Mouse (Mus musculus) hindbrain, postnatal 0 days (tissue): Measurements from ENCODE around the gene Cald1. TPM values are rescaled to one million over a fixed set of nuclear protein-coding genes. Genes with fewer than 3 reads are reported as not detected.
A peak's percentile ranks its signal among the peaks of the same experiment; 100 is the strongest.

Experiments used
- ATAC-seq: fragments of 200-750 bp; cut with Nextera tagmentation; 2 replicates; pipeline ENCODE4 v1.8.0; 2017; ENCODE audit warnings: mild to moderate bottlenecking, moderate TSS enrichment, moderate library complexity
- DNase-seq: peaks from one replicate; pipeline ENCODE4 v3.0.0-alpha.2; 2015; ENCODE audit warnings: low spot score
- H3K27ac ChIP-seq: fragments of 300-500 bp; sonication (generic); 2 replicates; pipeline ENCODE4 v1.5.1; 2014; ENCODE audit warnings: mild to moderate bottlenecking
- H3K27me3 ChIP-seq: fragments of 300-500 bp; sonication (generic); 2 replicates; pipeline ENCODE4 v1.6.1; 2014; ENCODE audit warnings: low read length, mixed read lengths; ENCODE audit not compliant: insufficient read depth
- H3K36me3 ChIP-seq: fragments of 300-500 bp; sonication (generic); 2 replicates; pipeline ENCODE4 v1.6.1; 2014; ENCODE audit warnings: low read length, mixed read lengths; ENCODE audit not compliant: insufficient read depth
- H3K4me1 ChIP-seq: fragments of 300-500 bp; sonication (generic); 2 replicates; pipeline ENCODE4 v1.6.1; 2014; ENCODE audit warnings: antibody characterized with exemption, low read length, mixed read lengths; ENCODE audit not compliant: insufficient read depth
- H3K4me2 ChIP-seq: fragments of 300-500 bp; sonication (generic); 2 replicates; pipeline ENCODE4 v1.6.1; 2014; ENCODE audit warnings: low read depth, mild to moderate bottlenecking, low read length, moderate library complexity, mixed read lengths
- H3K4me3 ChIP-seq: fragments of 300-500 bp; sonication (generic); 2 replicates; pipeline ENCODE4 v1.5.1; 2014; ENCODE audit warnings: low read length
- H3K9ac ChIP-seq: fragments of 300-500 bp; sonication (generic); replicated peaks from 2 replicates; pipeline ENCODE4 v1.6.1; 2014; ENCODE audit warnings: mild to moderate bottlenecking, low read length, moderate library complexity, mixed read lengths
- H3K9me3 ChIP-seq: fragments of 300-500 bp; sonication (generic); 2 replicates; pipeline ENCODE4 v1.6.1; 2016; ENCODE audit warnings: low read length, mixed read lengths
- CTCF ChIP-seq: IDR thresholded peaks from 2 replicates; pipeline ENCODE4 v1.5.1; 2016; ENCODE audit warnings: antibody characterized with exemption, control low read depth, low read depth
- WGBS: fragments of 180-500 bp; shearing (Covaris S2); extraction: QIAGEN DNeasy Blood & Tissue Kit; methylation state at CpG from one replicate; pipeline ENCODE4 v1.1.7; 2014; 5-methylcytosine and 5-hydroxymethylcytosine counted together
- polyA plus RNA-seq: library from polyadenylated mRNA; unstranded; fragments of >200 nt; fragmentation: Nextera tagmentation; extraction: Ambion mirVana; gene quantifications from 2 replicates; pipeline ENCODE4 v1.2.1, GENCODE M21; 2015
- total RNA-seq: library from RNA; depleted of rRNA; stranded (reverse); fragments of >200 nt; gene quantifications from 2 replicates; pipeline ENCODE4 v1.2.3, GENCODE M21; 2014

The Cald1 gene
- total and polyA plus RNA-seq, 2 experiments from 2014 or later, result 27.6 to 59.0 TPM

DNA sequence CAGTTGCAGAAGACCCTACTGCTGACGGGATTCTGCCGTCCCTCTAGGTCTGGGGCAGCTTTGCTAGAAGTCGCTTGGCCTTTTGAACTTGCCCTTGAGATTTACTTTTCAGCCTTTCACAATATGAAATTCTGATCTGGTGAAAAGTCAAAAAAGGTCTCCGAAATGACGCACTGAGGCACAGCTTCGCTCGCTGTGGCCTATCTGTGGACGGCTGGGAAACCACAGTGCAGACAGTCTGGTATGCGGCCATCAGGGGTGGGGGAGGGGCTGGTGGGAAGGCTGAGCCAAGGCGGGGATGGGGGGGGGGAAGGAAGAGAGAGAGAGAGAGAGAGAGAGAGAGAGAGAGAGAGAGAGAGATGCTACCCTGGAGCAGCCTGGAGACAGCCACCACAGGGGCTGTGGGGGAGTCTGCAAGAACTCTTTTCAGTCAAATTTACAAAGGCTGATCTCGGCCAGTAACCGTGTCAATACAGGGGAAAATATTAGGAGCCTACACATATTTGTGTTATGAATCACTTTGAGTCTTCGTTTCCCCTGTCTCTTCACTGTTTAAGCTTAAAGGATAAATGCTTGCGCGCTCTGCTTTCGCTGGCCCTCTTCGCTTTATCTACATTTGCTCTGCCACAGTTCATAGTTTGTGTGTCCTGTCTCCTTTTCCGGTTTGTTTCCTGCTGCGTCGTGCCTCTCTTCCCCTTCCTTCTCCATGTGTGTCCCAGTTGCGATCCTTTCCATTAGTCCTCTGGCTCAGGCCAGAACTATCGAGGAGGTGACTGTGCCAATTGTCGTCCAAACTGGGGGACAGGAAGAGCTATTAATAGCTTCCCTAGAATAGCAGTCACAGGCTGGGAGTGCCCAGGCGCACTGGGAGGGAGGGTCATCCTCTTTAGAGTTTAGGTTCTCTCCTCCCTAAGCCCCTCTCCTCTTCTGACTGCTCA lies 11.9 kb downstream of the Cald1 start:
- H3K27ac ChIP-seq, result 0 out of 2 replicates have a peak overlapping the region, but pooled peaks have one; percentile 11
- H3K4me1 ChIP-seq, result no peaks in the 10 kb centered on the region
- H3K27me3 ChIP-seq, result no peaks in the 10 kb centered on the region
- DNase-seq, result peak; percentile 22
- no peaks in the 10 kb centered on the region for H3K36me3 ChIP-seq
- WGBS, result 38% methylated on average over 24 of the region's 24 CpGs
- no peak overlapping the region for H3K9ac ChIP-seq
- H3K4me3 ChIP-seq, result no peak overlapping the region
- H3K9me3 ChIP-seq, result no peaks in the 10 kb centered on the region
- ATAC-seq, result 0 out of 2 replicates have a peak, but pooled peaks have one; percentile 32
- H3K4me2 ChIP-seq, result peak overlapping the region; percentile 35
- no peak for TF ChIP-seq CTCF

DNA sequence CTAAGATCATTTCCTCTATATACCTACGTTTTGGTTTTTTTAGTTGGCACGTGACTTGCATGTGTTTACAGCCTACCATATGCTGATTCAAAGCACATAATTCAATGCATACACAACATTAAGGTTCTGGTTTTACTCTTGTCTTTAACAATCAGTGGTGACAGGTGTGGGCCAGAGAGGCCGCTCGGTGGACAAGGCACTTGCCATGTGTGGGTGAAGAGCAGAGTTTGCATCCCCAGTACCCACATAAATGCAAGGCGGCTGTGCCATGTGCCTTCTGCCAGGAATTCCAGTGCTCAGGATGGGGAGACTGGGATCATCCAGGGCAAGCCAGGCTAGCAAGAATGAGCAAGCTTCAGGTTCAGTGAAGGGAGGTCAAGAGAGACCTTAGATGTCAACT lies 14.8 kb downstream of the Cald1 start:
- 94% methylated on average over 5 of the region's 5 CpGs for WGBS
- Histone ChIP-seq H3K4me1 (no peaks in the 10 kb centered on the region), H3K27ac (no peak overlapping the region), H3K9me3 (no peaks in the 10 kb centered on the region), H3K36me3 (no peaks in the 10 kb centered on the region), H3K9ac (no peak overlapping the region), H3K4me2 (no peak overlapping the region), H3K27me3 (no peaks in the 10 kb centered on the region), H3K4me3 (no peak overlapping the region)
- no peak for ATAC-seq
- no peak for TF ChIP-seq CTCF
- DNase-seq, result no peak

DNA sequence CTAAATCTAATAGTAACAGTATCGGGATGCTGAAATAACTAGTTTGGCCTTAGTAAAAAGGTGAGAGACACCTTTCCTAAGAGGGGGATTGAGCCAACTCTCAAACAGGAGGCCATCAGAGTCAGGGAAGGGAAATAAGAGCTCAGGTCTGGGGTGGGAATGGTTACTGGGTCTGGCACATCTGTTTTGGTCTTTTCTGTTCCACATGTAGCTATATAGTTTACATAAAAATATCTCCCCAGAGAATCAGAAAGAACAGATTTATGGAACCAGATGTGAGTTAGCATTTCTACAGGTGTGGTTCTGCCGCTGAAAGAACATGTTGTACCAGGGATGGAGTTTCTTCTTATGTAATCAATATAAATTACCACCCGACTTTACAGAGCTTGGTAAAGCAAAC lies 17.1 kb downstream of the Cald1 start:
- Histone ChIP-seq H3K36me3 (no peaks in the 10 kb centered on the region), H3K4me3 (no peak overlapping the region), H3K4me1 (no peaks in the 10 kb centered on the region), H3K27me3 (no peaks in the 10 kb centered on the region), H3K27ac (no peak overlapping the region), H3K9ac (no peak overlapping the region), H3K9me3 (no peaks in the 10 kb centered on the region), H3K4me2 (no peak overlapping the region)
- TF ChIP-seq CTCF, result no peak
- ATAC-seq, result no peak
- DNase-seq, result no peak
- 94% methylated on average over 3 of the region's 3 CpGs for WGBS

DNA sequence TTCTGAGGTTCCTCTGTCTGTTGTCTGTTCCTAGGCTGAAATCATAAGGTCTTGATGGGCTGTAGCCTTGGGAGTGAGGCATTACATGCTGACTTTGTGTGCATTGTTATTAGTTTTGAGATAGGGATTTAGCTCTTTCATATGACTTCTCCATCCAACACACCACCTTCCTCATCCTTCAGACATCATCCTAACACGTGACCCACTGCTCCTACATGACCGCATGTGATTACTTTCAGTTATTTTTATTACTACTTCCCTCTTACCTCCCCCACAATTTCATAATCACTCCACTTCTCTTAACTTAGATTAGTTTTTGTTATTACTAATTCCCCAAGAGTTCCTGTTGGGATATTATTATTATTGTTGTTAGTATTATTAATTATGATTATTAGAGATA lies 21.2 kb downstream of the Cald1 start:
- no peaks in the 10 kb centered on the region for H3K4me1 ChIP-seq
- no peaks in the 10 kb centered on the region for H3K36me3 ChIP-seq
- no peak for TF ChIP-seq CTCF
- no peak overlapping the region for H3K9ac ChIP-seq
- H3K9me3 ChIP-seq, result no peaks in the 10 kb centered on the region
- ATAC-seq, result no peak
- no peak for DNase-seq
- 84% methylated on average over 2 of the region's 2 CpGs for WGBS
- H3K4me3 ChIP-seq, result no peak overlapping the region
- no peak overlapping the region for H3K27ac ChIP-seq
- no peaks in the 10 kb centered on the region for H3K27me3 ChIP-seq
- H3K4me2 ChIP-seq, result no peak overlapping the region

DNA sequence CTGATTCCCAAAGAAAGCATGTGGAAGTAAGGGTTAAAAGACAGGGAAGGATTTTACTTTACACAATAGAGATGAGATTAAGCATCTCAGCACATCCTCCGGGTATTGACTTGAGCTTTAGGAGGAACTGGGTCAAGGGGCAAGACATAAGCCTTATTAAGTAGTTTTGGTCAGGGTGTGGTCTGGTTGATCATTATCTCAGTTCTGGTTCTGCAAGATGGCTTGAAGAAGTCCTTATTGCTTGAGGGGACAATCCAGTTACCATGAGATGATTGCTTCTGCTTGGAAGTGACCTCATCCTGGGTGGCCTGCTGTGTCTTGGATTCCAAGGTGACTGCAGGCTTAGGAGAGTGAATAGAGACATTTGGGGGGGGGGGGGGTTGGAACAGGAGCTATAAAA lies 21.9 kb downstream of the Cald1 start:
- Histone ChIP-seq H3K27me3 (no peaks in the 10 kb centered on the region), H3K4me1 (no peaks in the 10 kb centered on the region), H3K4me3 (no peak overlapping the region), H3K36me3 (no peaks in the 10 kb centered on the region), H3K27ac (no peak overlapping the region), H3K9me3 (no peaks in the 10 kb centered on the region), H3K9ac (no peak overlapping the region), H3K4me2 (no peak overlapping the region)
- 63% methylated on average over 1 of the region's 1 CpGs for WGBS
- DNase-seq (no peak), ATAC-seq (no peak)
- TF ChIP-seq CTCF, result no peak

DNA sequence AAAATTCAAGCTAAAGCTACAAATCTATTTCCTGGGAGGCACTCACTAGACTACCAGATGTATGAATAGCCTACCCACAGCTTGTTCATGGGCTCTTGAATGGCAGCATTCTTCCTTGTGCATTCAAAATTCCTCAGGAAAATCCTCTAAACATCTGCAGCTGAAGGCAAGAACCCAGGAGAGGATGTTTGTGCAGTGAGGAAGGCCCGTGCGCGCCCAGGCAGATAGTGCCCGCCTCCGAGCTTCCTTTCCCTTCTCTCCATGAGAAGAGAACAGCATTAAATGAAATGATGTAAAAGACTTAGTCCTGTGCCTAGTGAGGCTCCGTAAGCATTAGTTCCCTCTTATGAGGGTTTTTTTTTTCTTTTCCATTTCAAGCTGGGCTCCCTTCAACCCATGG lies 24.6 kb downstream of the Cald1 start:
- no peaks in the 10 kb centered on the region for H3K4me1 ChIP-seq
- DNase-seq, result no peak
- H3K9me3 ChIP-seq, result no peaks in the 10 kb centered on the region
- no peak overlapping the region for H3K4me3 ChIP-seq
- H3K4me2 ChIP-seq, result no peak overlapping the region
- 79% methylated on average over 6 of the region's 6 CpGs for WGBS
- no peaks in the 10 kb centered on the region for H3K36me3 ChIP-seq
- no peak overlapping the region for H3K9ac ChIP-seq
- ATAC-seq, result no peak
- H3K27me3 ChIP-seq, result no peaks in the 10 kb centered on the region
- no peak for TF ChIP-seq CTCF
- H3K27ac ChIP-seq, result no peak overlapping the region

DNA sequence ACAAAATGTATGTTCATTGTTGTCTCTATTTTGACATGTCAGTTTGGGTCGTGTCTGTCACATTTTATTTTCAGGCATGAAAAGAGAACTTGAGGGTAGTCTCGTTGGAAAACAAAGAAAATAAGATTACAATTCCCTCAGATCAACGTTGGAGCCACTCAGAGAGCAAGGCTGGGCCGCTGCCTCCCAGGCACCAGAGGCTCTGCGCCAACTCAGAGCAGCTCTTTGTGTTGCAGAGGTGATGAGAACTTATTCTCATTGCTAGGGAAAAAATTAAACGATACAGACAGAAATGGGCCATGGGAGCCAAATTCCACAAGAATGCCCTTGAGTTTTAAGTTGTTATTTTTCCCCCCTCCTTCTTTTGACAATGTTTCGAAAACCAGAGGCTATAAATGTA lies 25.0 kb downstream of the Cald1 start:
- WGBS, result 51% methylated on average over 7 of the region's 7 CpGs
- no peaks in the 10 kb centered on the region for H3K4me1 ChIP-seq
- DNase-seq, result no peak
- no peak for TF ChIP-seq CTCF
- ATAC-seq, result no peak
- H3K36me3 ChIP-seq, result no peaks in the 10 kb centered on the region
- H3K27me3 ChIP-seq, result no peaks in the 10 kb centered on the region
- H3K4me3 ChIP-seq, result no peak overlapping the region
- no peak overlapping the region for H3K4me2 ChIP-seq
- no peak overlapping the region for H3K9ac ChIP-seq
- no peaks in the 10 kb centered on the region for H3K9me3 ChIP-seq
- H3K27ac ChIP-seq, result no peak overlapping the region
